Mouse (Mus musculus) neural tube, embryonic 15.5 days (tissue): ENCODE measurements around the gene Lmna. TPM values are rescaled to one million over a fixed set of nuclear protein-coding genes. Genes with fewer than 3 reads are reported as not detected.

ENCODE experiments used
- ATAC-seq: fragments of 200-750 bp; cut with Nextera tagmentation; 2 replicates; pipeline ENCODE4 v1.8.0; 2017; ENCODE audit warnings: mild to moderate bottlenecking, moderate TSS enrichment, moderate library complexity; ENCODE audit not compliant: low FRiP score
- H3K27ac ChIP-seq: fragments of 300-500 bp; sonication (generic); replicated peaks from 2 replicates; pipeline ENCODE4 v1.5.1; 2015; ENCODE audit warnings: mild to moderate bottlenecking, inconsistent platforms
- H3K27me3 ChIP-seq: fragments of 300-500 bp; sonication (generic); replicated peaks from 2 replicates; pipeline ENCODE4 v1.6.1; 2015; ENCODE audit warnings: inconsistent platforms
- H3K36me3 ChIP-seq: fragments of 300-500 bp; sonication (generic); 2 replicates; pipeline ENCODE4 v1.6.1; 2015; ENCODE audit warnings: inconsistent platforms
- H3K4me1 ChIP-seq: fragments of 300-500 bp; sonication (generic); 2 replicates; pipeline ENCODE4 v1.6.1; 2015; ENCODE audit warnings: inconsistent platforms
- H3K4me2 ChIP-seq: fragments of 300-500 bp; sonication (generic); 2 replicates; pipeline ENCODE4 v1.6.1; 2015; ENCODE audit warnings: inconsistent platforms, mild to moderate bottlenecking, moderate library complexity
- H3K4me3 ChIP-seq: fragments of 300-500 bp; sonication (generic); replicated peaks from 2 replicates; pipeline ENCODE4 v1.5.1; 2015; ENCODE audit warnings: mild to moderate bottlenecking, inconsistent platforms
- H3K9ac ChIP-seq: fragments of 300-500 bp; sonication (generic); replicated peaks from 2 replicates; pipeline ENCODE4 v1.6.1; 2015; ENCODE audit warnings: mild to moderate bottlenecking, inconsistent platforms
- H3K9me3 ChIP-seq: fragments of 300-500 bp; sonication (generic); replicated peaks from 2 replicates; pipeline ENCODE4 v1.6.1; 2016; ENCODE audit warnings: inconsistent platforms
- WGBS: fragments of 180-500 bp; shearing (Covaris S2); methylation state at CpG from one replicate; pipeline ENCODE4 v1.1.7; 2015; ENCODE audit warnings: mixed read lengths; 5-methylcytosine and 5-hydroxymethylcytosine counted together
- microRNA counts: library from miRNA; unstranded; fragments of <30 nt; microRNA quantifications from one replicate; lab custom pipeline; 2016
- microRNA-seq: library from miRNA; unstranded; fragments of <30 nt; microRNA quantifications from one replicate; pipeline ENCODE4, GENCODE M21; 2017
- polyA plus RNA-seq: library from polyadenylated mRNA; unstranded; fragments of >200 nt; fragmentation: Nextera tagmentation; extraction: Ambion mirVana; gene quantifications from 2 replicates; pipeline ENCODE4 v1.2.1, GENCODE M21; 2015

Gene Lmna
- polyA plus RNA-seq, 1 experiment from 2014 or later: 70.3 TPM

- H3K4me2 ChIP-seq: peak overlapping the region; percentile 51
- H3K9ac ChIP-seq: no peak overlapping the region
- 0 out of 2 replicates have a peak overlapping the region, but pooled peaks have one; percentile 3 for H3K27ac ChIP-seq
- no peaks in the 10 kb centered on the region for H3K27me3 ChIP-seq
- peaks cover 48% of the 10 kb centered on the region for H3K36me3 ChIP-seq
- H3K4me3 ChIP-seq: peak overlapping the region; percentile 17; the same call in 1 of the 2 replicates
- ATAC-seq: peak; percentile 62
- H3K4me1 ChIP-seq: peaks cover 6% of the 10 kb centered on the region; the same call in 1 of the 2 replicates
- no peaks in the 10 kb centered on the region for H3K9me3 ChIP-seq
- WGBS: 11% methylated on average over 29 of the region's 29 CpGs
Observed at GRCm38 (mm10) chr3:88436395-88437201, 73.2 kb downstream of the Lmna start.

GRCm38 (mm10) chr3:88435515-88435914 is 74.2 kb downstream of the Lmna start:
- Histone ChIP-seq H3K4me1 (peaks cover 1% of the 10 kb centered on the region; the same call in 1 of the 2 replicates), H3K4me3 (no peak overlapping the region), H3K9me3 (no peaks in the 10 kb centered on the region), H3K27ac (no peak overlapping the region), H3K4me2 (no peak overlapping the region), H3K36me3 (peaks cover 46% of the 10 kb centered on the region), H3K27me3 (no peaks in the 10 kb centered on the region), H3K9ac (no peak overlapping the region)
- 64% methylated on average over 10 of the region's 10 CpGs for WGBS
- ATAC-seq: no peak

MicroRNAs encoded within 50 kb of the gene (microRNA counts, 519-probe panel; counts per million panel counts)
- not detected for microRNA mmu-miR-1905 (lab: Ali Mortazavi, UCI)

Small RNAs within 50 kb of the gene (microRNA-seq; reads per million reads assigned to microRNA genes)
- gene Mir1905: not detected
- gene Mir7011: not detected

Other genes starting within 250 kb of the Lmna start
- 0.26 TPM in 1 of 2 replicates, not detected in the other for gene Gm38392, start 222.7 kb downstream of the Lmna start, polyA plus RNA-seq
- 9.5 and 12.4 TPM in 2 replicates for gene Tsacc, start 213.0 kb downstream of the Lmna start, polyA plus RNA-seq
- gene Cct3, start 212.8 kb downstream of the Lmna start, polyA plus RNA-seq: 426 and 468 TPM in 2 replicates
- 102 and 129 TPM in 2 replicates for gene Glmp, start 184.9 kb downstream of the Lmna start, polyA plus RNA-seq
- 1.9 and 3.3 TPM in 2 replicates for gene Tmem79, start 173.8 kb downstream of the Lmna start, polyA plus RNA-seq
- gene Smg5, start 173.7 kb downstream of the Lmna start, polyA plus RNA-seq: 57.7 and 60.8 TPM in 2 replicates
- gene Paqr6, start 145.4 kb downstream of the Lmna start, polyA plus RNA-seq: 1.6 and 2.5 TPM in 2 replicates
- 0.15 and 0.28 TPM in 2 replicates for gene Bglap3, start 137.2 kb downstream of the Lmna start, polyA plus RNA-seq
- not detected in 2 replicates for gene Bglap2, start 131.3 kb downstream of the Lmna start, polyA plus RNA-seq
- gene Bglap, start 125.5 kb downstream of the Lmna start, polyA plus RNA-seq: not detected in 2 replicates
- gene Pmf1, start 99.6 kb downstream of the Lmna start, polyA plus RNA-seq: 25.8 and 52.7 TPM in 2 replicates
- 33.6 and 36.4 TPM in 2 replicates for gene Slc25a44, start 84.8 kb downstream of the Lmna start, polyA plus RNA-seq
- 28.2 and 28.8 TPM in 2 replicates for gene Sema4a, start 48.8 kb downstream of the Lmna start, polyA plus RNA-seq
- gene Mex3a, start 22.4 kb upstream of the Lmna start, polyA plus RNA-seq: 18.6 and 19.2 TPM in 2 replicates
- gene Rab25, start 38.3 kb upstream of the Lmna start, polyA plus RNA-seq: 0.29 and 4.1 TPM in 2 replicates
- 189 and 193 TPM in 2 replicates for gene Lamtor2, start 43.1 kb upstream of the Lmna start, polyA plus RNA-seq
- gene Ubqln4, start 43.8 kb upstream of the Lmna start, polyA plus RNA-seq: 39.2 and 40.1 TPM in 2 replicates
- 157 and 175 TPM in 2 replicates for gene Ssr2, start 65.9 kb upstream of the Lmna start, polyA plus RNA-seq
- 97.4 and 104 TPM in 2 replicates for gene Arhgef2, start 96.0 kb upstream of the Lmna start, polyA plus RNA-seq
- gene Rxfp4, start 143.2 kb upstream of the Lmna start, polyA plus RNA-seq: not detected in 2 replicates
- gene Khdc4, start 175.8 kb upstream of the Lmna start, polyA plus RNA-seq: 85.9 and 87.4 TPM in 2 replicates
- gene Rit1, start 206.9 kb upstream of the Lmna start, polyA plus RNA-seq: 58.7 and 67.5 TPM in 2 replicates